Mouse (Mus musculus) bone marrow macrophage, adult 2 months (primary cell): ENCODE measurements around the gene Tekt2. TPM values are rescaled to one million over a fixed set of nuclear protein-coding genes. Genes with fewer than 3 reads are reported as not detected.
A peak's percentile ranks its signal among the peaks of the same experiment; 100 is the strongest.

ENCODE experiments used
- H3K27ac ChIP-seq: 2 replicates; pipeline ENCODE4 v1.5.1; 2012; ENCODE audit warnings: low read depth, low read length; ENCODE audit not compliant: insufficient read depth
- H3K4me1 ChIP-seq: 2 replicates; pipeline ENCODE4 v1.6.1; 2012; ENCODE audit warnings: low read length; ENCODE audit not compliant: control insufficient read depth, insufficient read depth
- H3K4me3 ChIP-seq: 2 replicates; pipeline ENCODE4 v1.5.1; 2012; ENCODE audit warnings: mild to moderate bottlenecking, low read length, moderate library complexity; ENCODE audit not compliant: insufficient read depth
- CTCF ChIP-seq: IDR thresholded peaks from 2 replicates; pipeline ENCODE4 v1.5.1; 2012; ENCODE audit warnings: low read depth, mild to moderate bottlenecking, low read length, moderate library complexity
- POLR2A ChIP-seq: IDR thresholded peaks from 2 replicates; pipeline ENCODE4 v1.6.1; 2012; ENCODE audit warnings: mild to moderate bottlenecking, low read depth, low read length, borderline replicate concordance
- polyA plus RNA-seq: library from polyadenylated mRNA; stranded (reverse); fragments of >200 nt; gene quantifications from 2 replicates; pipeline ENCODE4 v1.2.4, GENCODE M21; 2012; ENCODE audit not compliant: missing spikeins, insufficient read depth, insufficient read length

The Tekt2 gene
- polyA plus RNA-seq, 1 experiment: 0.86 TPM

DNA sequence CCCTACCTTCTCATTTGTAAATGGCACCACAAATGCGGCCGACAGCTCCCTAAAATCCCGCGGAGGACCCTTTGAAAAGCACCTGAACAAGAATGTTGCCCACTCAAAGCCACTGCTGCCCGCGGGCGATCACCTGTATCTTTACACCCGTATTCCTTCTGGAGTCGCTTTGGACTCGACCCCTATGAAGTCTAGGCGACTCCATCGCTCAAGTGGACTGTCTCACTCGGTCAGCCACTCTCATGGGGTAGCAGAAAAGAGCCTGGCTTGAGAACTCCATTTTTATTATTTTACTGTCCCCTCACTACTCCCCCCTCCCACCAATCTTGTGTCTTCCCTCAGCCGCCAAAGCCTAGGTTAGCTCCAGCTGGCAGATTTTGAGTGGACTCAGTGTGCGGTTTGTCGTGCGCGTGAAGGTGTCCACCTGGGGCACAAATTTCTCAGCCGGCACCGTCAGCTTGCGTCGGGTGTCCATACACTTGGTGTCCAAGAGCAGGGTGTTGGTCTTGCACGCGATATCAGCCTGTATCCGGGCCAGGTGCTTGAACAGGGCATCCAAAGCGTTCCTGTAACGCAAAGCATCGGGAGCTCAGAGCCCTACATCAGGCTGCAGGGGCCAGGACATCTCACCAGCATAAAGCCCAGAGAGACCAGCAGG lies 3.5 kb downstream of the Tekt2 start:
- no peak overlapping the region for H3K4me3 ChIP-seq
- peak; percentile 8; the same call in 1 of the 2 replicates for TF ChIP-seq CTCF
- 0 out of 2 replicates have a peak, but pooled peaks have one; percentile 34 for TF ChIP-seq POLR2A
- H3K4me1 ChIP-seq: peaks cover 7% of the 10 kb centered on the region
- H3K27ac ChIP-seq: no peak overlapping the region

DNA sequence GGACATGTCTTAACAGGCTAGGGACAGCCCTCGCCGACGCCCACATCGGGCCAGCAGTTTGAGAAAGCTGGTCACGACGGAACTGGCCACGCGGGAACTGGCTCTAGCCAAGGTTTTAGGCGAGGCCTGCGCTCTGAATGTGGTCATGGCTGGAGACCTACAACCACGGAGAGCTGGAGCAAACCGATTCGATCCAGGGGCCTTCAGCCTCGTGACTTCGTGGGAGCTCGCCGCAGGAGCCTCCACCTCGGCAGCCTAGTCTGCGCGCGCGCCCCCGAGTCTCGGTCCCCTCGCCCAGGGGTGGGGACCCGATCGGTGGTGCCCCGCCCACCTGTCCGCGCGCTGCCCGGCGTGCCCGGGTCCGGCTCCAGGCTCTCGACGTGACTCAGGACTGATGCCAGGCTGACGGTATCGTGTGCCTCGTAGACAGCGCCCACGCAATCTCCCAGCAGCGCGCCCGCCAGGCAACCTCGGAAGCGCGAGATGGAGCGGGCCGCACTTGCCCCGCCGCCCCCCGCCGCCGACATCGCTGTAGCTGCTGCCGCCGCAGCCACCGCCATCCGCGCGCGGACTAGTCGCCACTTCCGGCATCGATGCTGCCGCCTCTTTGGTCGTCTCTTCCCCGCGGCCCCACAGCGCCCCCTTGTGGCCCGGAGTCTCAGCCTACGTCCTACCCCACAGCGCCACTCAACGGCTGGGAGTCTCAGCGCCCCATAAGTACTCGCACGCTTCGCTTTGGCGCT lies 4.2 kb downstream of the Tekt2 start, which contains the start of gene Adprhl2:
Adprhl2 (minus strand) TSS at position 593 of the 743 bp plus-strand sequence.
- peak within 1 kb of the TSS; percentile 61 for H3K27ac ChIP-seq

GRCm38 (mm10) chr4:126319806-126320205 lies 5.7 kb downstream of the Tekt2 start:
- TF ChIP-seq CTCF: no peak
- Histone ChIP-seq H3K4me3 (no peak overlapping the region), H3K27ac (no peak overlapping the region)

More for the DNA sequence above, 4.2 kb downstream of the Tekt2 start, which contains the start of gene Adprhl2:
- Histone ChIP-seq H3K4me1 (peaks cover 7% of the 10 kb centered on the region), H3K4me3 (peak within 1 kb of the TSS; percentile 77)
- TF ChIP-seq CTCF (peak; percentile 99), POLR2A (no peak)

DNA sequence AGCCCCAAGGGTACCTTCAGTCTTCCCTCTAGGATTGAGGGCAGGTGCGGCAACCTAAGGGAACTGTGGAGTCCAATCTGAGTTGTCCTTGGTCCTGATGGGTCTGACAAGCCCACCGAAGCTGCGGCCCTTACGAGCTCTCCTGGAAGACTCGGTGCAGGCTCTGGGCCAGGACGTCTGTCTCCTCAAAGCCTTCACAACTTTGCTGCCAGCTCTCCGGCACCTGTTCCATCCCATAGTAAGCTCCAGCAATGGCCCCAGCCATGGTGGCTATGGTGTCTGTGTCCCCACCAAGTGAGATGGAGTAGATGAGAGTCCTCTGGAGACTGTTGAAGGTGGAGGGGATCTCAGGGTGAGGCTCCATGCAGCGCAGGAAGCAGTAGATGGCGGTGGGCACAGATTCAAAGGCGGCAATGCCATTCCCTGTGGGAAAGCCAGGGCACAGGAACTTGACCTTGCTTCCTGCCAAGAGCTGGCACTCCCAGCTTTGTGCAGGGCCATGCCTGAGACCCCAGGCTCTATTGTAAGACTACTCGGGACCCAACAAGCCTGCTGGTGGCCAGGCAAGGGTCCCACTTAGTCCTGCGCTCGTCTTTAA lies 8.9 kb downstream of the Tekt2 start:
- H3K27ac ChIP-seq: no peak overlapping the region
- no peak overlapping the region for H3K4me3 ChIP-seq
- peaks cover 7% of the 10 kb centered on the region for H3K4me1 ChIP-seq
- no peak for TF ChIP-seq CTCF
- TF ChIP-seq POLR2A: no peak

More at GRCm38 (mm10) chr4:126319806-126320205, 5.7 kb downstream of the Tekt2 start:
- peaks cover 7% of the 10 kb centered on the region for H3K4me1 ChIP-seq

- no peak for TF ChIP-seq CTCF
- TF ChIP-seq POLR2A: no peak
- H3K4me1 ChIP-seq: peaks cover 7% of the 10 kb centered on the region
- H3K4me3 ChIP-seq: no peak overlapping the region
Observed at GRCm38 (mm10) chr4:126315931-126316330, 9.6 kb downstream of the Tekt2 start.

DNA sequence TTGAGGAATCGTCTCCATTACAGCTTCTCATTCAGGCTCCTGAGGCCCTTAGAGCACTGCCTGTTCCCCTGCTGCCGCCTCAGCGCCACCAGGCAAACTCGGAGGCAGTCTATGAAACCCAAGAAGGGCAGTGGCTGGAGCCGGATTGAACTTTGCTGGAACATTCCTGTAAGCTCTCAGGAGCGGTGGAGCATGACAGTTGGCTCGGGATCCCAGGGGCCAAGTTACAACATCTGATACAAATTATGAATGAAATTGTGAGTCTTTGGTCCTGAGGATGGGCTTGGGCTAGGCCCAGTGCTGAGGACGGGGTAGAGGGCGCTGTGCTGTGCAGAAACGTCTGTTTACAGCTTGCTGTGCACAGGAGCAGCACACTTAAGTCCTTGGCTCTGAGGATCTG lies 11.1 kb downstream of the Tekt2 start:
- TF ChIP-seq CTCF: no peak
- TF ChIP-seq POLR2A: no peak
- H3K27ac ChIP-seq: no peak overlapping the region

More at GRCm38 (mm10) chr4:126315931-126316330, 9.6 kb downstream of the Tekt2 start:
- no peak overlapping the region for H3K27ac ChIP-seq

DNA sequence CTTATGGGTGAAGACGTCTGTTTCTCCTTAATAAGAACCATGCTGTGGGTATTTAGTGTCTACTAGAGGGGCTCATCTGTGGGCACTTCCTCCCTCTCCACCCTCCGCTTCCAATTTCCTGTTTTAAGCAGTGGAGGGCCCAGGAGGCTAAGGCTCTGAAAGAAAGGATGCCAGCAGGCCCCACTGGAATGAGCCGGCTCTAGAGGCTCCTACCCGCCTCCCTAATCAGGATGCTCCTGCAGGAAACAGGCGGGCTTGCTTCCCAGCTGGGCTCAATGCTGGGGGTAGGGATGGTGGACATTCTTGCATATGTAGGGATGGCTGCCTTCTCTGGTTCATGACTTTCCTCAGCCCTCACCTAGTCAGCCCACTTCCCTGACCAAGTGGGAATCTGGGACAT lies 12.3 kb downstream of the Tekt2 start:
- TF ChIP-seq POLR2A (no peak), CTCF (no peak)
- Histone ChIP-seq H3K4me1 (no peaks in the 10 kb centered on the region), H3K4me3 (no peak overlapping the region), H3K27ac (no peak overlapping the region)

More for the DNA sequence above, 11.1 kb downstream of the Tekt2 start:
- Histone ChIP-seq H3K4me1 (no peaks in the 10 kb centered on the region), H3K4me3 (no peak overlapping the region)

DNA sequence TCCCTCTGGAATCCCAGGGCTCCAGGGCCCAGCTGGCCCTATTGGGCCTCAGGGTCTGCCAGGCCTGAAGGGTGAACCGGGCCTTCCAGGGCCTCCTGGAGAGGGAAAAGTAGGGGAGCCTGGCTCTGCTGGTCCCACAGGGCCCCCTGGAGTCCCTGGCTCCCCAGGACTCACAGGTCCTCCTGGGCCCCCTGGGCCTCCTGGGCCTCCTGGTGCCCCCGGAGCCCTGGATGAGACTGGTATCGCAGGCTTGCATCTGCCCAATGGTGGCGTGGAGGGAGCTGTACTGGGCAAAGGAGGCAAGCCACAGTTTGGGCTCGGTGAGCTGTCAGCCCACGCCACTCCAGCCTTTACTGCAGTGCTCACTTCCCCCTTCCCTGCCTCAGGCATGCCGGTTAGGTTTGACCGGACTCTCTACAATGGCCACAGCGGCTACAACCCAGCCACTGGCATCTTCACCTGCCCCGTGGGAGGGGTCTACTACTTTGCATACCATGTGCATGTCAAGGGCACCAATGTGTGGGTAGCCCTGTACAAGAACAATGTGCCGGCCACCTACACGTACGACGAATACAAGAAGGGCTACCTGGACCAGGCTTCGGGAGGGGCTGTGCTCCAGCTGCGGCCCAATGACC lies 13.8 kb downstream of the Tekt2 start:
- TF ChIP-seq POLR2A (no peak), CTCF (no peak)
- Histone ChIP-seq H3K27ac (no peak overlapping the region), H3K4me1 (no peaks in the 10 kb centered on the region), H3K4me3 (no peak overlapping the region)

GRCm38 (mm10) chr4:126310344-126310743 lies 15.1 kb downstream of the Tekt2 start:
- TF ChIP-seq POLR2A (no peak), CTCF (no peak)

DNA sequence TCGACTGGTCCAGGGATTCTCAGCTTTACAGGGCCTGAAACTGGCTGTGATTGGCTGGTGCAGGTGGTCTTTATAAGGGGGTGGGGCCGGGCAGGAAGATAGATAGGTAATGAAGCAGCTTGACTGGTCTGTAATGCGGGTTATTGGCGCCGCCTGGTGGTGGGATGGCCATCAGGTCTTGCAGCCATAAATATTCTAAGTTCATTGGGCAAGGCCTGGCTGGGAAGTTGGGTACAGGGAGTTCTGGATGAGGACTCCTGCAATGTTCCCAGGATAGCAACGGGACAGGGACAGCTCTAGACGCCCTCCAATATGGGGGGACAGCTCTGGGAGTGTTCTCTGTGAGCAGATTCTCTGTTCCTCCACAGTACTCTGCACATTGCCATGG lies 15.6 kb downstream of the Tekt2 start:
- no peak overlapping the region for H3K27ac ChIP-seq
- no peak overlapping the region for H3K4me3 ChIP-seq
- H3K4me1 ChIP-seq: peaks cover 5% of the 10 kb centered on the region; the same call in 1 of the 2 replicates
- TF ChIP-seq CTCF: peak; percentile 87
- TF ChIP-seq POLR2A: no peak

More at GRCm38 (mm10) chr4:126310344-126310743, 15.1 kb downstream of the Tekt2 start:
- no peak overlapping the region for H3K27ac ChIP-seq
- no peak overlapping the region for H3K4me3 ChIP-seq
- H3K4me1 ChIP-seq: peaks cover 3% of the 10 kb centered on the region; the same call in 1 of the 2 replicates
